Mouse (Mus musculus): ENCODE measurements around the gene Sh3kbp1. TPM values are rescaled to one million over a fixed set of nuclear protein-coding genes. Genes with fewer than 3 reads are reported as not detected.

The Sh3kbp1 gene
- polyA plus RNA-seq, 2 experiments = 26.7 to 49.8 TPM

DNA sequence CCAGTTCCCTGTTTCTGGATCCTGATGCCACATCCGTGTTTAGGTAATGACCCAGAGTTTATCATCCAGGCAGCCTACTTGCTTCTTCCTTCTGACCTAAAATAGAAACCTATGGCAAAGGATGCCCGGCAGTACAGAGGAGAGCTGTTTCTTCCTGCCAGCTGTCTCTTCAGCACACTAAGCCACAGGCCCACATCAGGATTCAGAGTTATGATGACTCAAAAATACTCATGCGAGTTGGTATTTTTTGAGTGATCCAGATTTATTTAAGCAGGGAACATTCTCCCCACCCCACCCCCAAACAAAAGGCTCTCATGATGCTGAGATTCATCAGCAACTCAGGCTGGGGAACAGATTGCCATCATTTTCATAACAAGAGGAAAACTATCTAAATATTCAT is 240.6 kb downstream of the Sh3kbp1 start:
- ATAC-seq (ENCODE audit: low FRiP score, low read depth) = no peak
- Histone ChIP-seq H3K4me3 (replicated peaks; ENCODE audit: low read length) (no peak overlapping the region), H3K9me3 (ENCODE audit: control insufficient read depth, low read length) (no peaks in the 10 kb centered on the region), H3K4me2 (replicated peaks; ENCODE audit: low read depth, low read length, severe bottlenecking) (no peak overlapping the region), H3K27me3 (ENCODE audit: control insufficient read depth, insufficient read depth, low read length) (no peaks in the 10 kb centered on the region), H3K4me1 (ENCODE audit: control insufficient read depth, insufficient read depth, low read length) (no peaks in the 10 kb centered on the region), H3K9ac (ENCODE audit: low read depth, low read length, severe bottlenecking) (no peak overlapping the region), H3K27ac (replicated peaks; ENCODE audit: low read depth, low read length) (no peak overlapping the region), H3K36me3 (ENCODE audit: control insufficient read depth, insufficient read depth, low read length) (no peaks in the 10 kb centered on the region)
- TF ChIP-seq POLR2A (IDR thresholded peaks at IDR 0.05; ENCODE audit: borderline replicate concordance, extremely low read depth, insufficient read depth, insufficient read length) = no peak
- WGBS = 80% methylated on average over 3 of the region's 3 CpGs
- no peak for DNase-seq (ENCODE audit: low spot score)

DNA sequence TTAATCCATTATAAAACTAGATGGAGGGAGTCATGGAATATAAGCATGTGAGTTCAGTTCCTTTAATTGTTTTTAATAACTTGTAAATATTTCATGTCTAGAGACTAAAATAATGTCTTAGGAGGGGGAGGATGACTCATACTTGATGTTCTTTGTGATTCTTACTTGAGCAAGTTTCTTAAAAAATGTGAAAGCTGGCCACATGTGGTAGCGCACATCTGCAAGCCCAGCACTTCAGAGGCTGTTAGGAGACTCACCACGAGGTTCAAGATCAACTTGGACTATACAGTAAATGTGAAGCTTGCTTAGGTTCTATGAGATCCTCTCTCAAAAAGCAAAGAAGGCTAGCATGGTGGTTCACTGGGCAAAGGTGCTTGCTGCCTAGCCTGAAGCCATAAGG is 245.4 kb downstream of the Sh3kbp1 start:
- no peak overlapping the region for H3K4me3 ChIP-seq (replicated peaks; ENCODE audit: low read length)
- H3K4me1 ChIP-seq (ENCODE audit: control insufficient read depth, insufficient read depth, low read length) = no peaks in the 10 kb centered on the region
- ATAC-seq (ENCODE audit: low FRiP score, low read depth) = no peak
- 90% methylated on average over 2 of the region's 2 CpGs for WGBS
- no peak overlapping the region for H3K4me2 ChIP-seq (replicated peaks; ENCODE audit: low read depth, low read length, severe bottlenecking)
- H3K9me3 ChIP-seq (ENCODE audit: control insufficient read depth, low read length) = no peaks in the 10 kb centered on the region
- no peaks in the 10 kb centered on the region for H3K36me3 ChIP-seq (ENCODE audit: control insufficient read depth, insufficient read depth, low read length)
- H3K9ac ChIP-seq (ENCODE audit: low read depth, low read length, severe bottlenecking) = no peak overlapping the region
- H3K27me3 ChIP-seq (ENCODE audit: control insufficient read depth, insufficient read depth, low read length) = no peaks in the 10 kb centered on the region
- DNase-seq (ENCODE audit: low spot score) = no peak
- H3K27ac ChIP-seq (replicated peaks; ENCODE audit: low read depth, low read length) = no peak overlapping the region
- no peak for TF ChIP-seq POLR2A (IDR thresholded peaks at IDR 0.05; ENCODE audit: borderline replicate concordance, extremely low read depth, insufficient read depth, insufficient read length)

GRCm38 (mm10) chrX:159877770-159878169 is 250.7 kb downstream of the Sh3kbp1 start:
- WGBS = 81% methylated on average over 1 of the region's 1 CpGs
- Histone ChIP-seq H3K27me3 (ENCODE audit: control insufficient read depth, insufficient read depth, low read length) (no peaks in the 10 kb centered on the region), H3K4me2 (replicated peaks; ENCODE audit: low read depth, low read length, severe bottlenecking) (no peak overlapping the region), H3K4me3 (replicated peaks; ENCODE audit: low read length) (no peak overlapping the region), H3K9ac (ENCODE audit: low read depth, low read length, severe bottlenecking) (no peak overlapping the region), H3K36me3 (ENCODE audit: control insufficient read depth, insufficient read depth, low read length) (no peaks in the 10 kb centered on the region), H3K4me1 (ENCODE audit: control insufficient read depth, insufficient read depth, low read length) (no peaks in the 10 kb centered on the region), H3K9me3 (ENCODE audit: control insufficient read depth, low read length) (no peaks in the 10 kb centered on the region), H3K27ac (replicated peaks; ENCODE audit: low read depth, low read length) (no peak overlapping the region)
- no peak for ATAC-seq (ENCODE audit: low FRiP score, low read depth)
- no peak for DNase-seq (ENCODE audit: low spot score)
- TF ChIP-seq POLR2A (IDR thresholded peaks at IDR 0.05; ENCODE audit: borderline replicate concordance, extremely low read depth, insufficient read depth, insufficient read length) = no peak

- no peak overlapping the region for H3K4me2 ChIP-seq (replicated peaks; ENCODE audit: low read depth, low read length, severe bottlenecking)
- H3K4me3 ChIP-seq (replicated peaks; ENCODE audit: low read length) = no peak overlapping the region
- 68% methylated on average over 3 of the region's 3 CpGs for WGBS
- H3K4me1 ChIP-seq (ENCODE audit: control insufficient read depth, insufficient read depth, low read length) = no peaks in the 10 kb centered on the region
- no peaks in the 10 kb centered on the region for H3K36me3 ChIP-seq (ENCODE audit: control insufficient read depth, insufficient read depth, low read length)
- no peaks in the 10 kb centered on the region for H3K27me3 ChIP-seq (ENCODE audit: control insufficient read depth, insufficient read depth, low read length)
- no peak for DNase-seq (ENCODE audit: low spot score)
- H3K9me3 ChIP-seq (ENCODE audit: control insufficient read depth, low read length) = no peaks in the 10 kb centered on the region
- H3K27ac ChIP-seq (replicated peaks; ENCODE audit: low read depth, low read length) = no peak overlapping the region
- no peak for TF ChIP-seq POLR2A (IDR thresholded peaks at IDR 0.05; ENCODE audit: borderline replicate concordance, extremely low read depth, insufficient read depth, insufficient read length)
- no peak overlapping the region for H3K9ac ChIP-seq (ENCODE audit: low read depth, low read length, severe bottlenecking)
- no peak for ATAC-seq (ENCODE audit: low FRiP score, low read depth)
Measured at GRCm38 (mm10) chrX:159879455-159879854, 252.4 kb downstream of the Sh3kbp1 start.

DNA sequence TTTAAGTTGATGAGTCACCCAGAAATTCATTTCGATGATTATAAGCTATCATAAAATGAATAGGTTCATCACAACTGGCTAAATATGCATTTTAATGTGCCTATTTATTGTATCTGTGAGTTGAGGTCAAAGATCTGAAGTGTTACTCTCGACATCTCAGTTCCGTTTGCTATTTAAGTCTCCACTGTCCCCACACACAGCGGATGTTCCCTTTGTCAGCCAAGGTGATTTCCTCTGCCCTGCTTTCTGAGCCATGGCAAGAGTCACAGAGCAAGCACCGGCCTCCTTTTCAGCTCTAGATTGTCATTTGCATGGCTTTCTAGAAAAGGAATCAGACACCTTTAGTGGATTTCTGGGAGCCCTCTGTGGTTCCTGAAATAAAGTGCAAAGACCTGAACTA is 254.5 kb downstream of the Sh3kbp1 start:
- WGBS = 88% methylated on average over 5 of the region's 5 CpGs
- TF ChIP-seq POLR2A (IDR thresholded peaks at IDR 0.05; ENCODE audit: borderline replicate concordance, extremely low read depth, insufficient read depth, insufficient read length) = no peak

DNA sequence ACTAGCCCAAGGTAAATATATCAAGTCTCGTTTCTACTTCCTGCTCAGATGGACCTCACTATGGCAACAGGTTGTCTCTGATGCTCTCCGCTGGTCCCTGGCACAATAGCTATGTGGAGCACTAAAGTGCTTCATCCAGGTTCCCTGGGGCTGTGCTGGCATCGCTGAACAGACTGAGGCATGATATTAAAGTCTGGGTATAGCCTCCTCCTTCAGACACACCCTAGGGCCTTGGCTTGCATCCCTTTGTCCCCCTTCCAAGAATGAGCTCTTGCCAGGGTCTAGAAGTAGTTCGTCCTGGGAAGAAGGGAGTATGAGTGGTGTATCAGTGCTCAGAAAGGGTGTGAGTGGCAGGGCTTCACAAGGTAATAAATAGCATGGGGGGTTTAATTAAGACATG is 269.5 kb downstream of the Sh3kbp1 start:
- Histone ChIP-seq H3K36me3 (ENCODE audit: control insufficient read depth, insufficient read depth, low read length) (no peaks in the 10 kb centered on the region), H3K4me3 (replicated peaks; ENCODE audit: low read length) (no peak overlapping the region), H3K4me2 (replicated peaks; ENCODE audit: low read depth, low read length, severe bottlenecking) (no peak overlapping the region), H3K27ac (replicated peaks; ENCODE audit: low read depth, low read length) (no peak overlapping the region), H3K9ac (ENCODE audit: low read depth, low read length, severe bottlenecking) (no peak overlapping the region), H3K4me1 (ENCODE audit: control insufficient read depth, insufficient read depth, low read length) (no peaks in the 10 kb centered on the region), H3K27me3 (ENCODE audit: control insufficient read depth, insufficient read depth, low read length) (no peaks in the 10 kb centered on the region), H3K9me3 (ENCODE audit: control insufficient read depth, low read length) (no peaks in the 10 kb centered on the region)
- 80% methylated on average over 4 of the region's 4 CpGs for WGBS
- no peak for TF ChIP-seq POLR2A (IDR thresholded peaks at IDR 0.05; ENCODE audit: borderline replicate concordance, extremely low read depth, insufficient read depth, insufficient read length)
- DNase-seq (ENCODE audit: low spot score) (no peak), ATAC-seq (ENCODE audit: low FRiP score, low read depth) (no peak)

More for the DNA sequence above, 254.5 kb downstream of the Sh3kbp1 start:
- H3K4me3 ChIP-seq (replicated peaks; ENCODE audit: low read length) = no peak overlapping the region
- no peak overlapping the region for H3K9ac ChIP-seq (ENCODE audit: low read depth, low read length, severe bottlenecking)
- DNase-seq (ENCODE audit: low spot score) = no peak
- H3K9me3 ChIP-seq (ENCODE audit: control insufficient read depth, low read length) = no peaks in the 10 kb centered on the region
- no peak for ATAC-seq (ENCODE audit: low FRiP score, low read depth)
- no peaks in the 10 kb centered on the region for H3K36me3 ChIP-seq (ENCODE audit: control insufficient read depth, insufficient read depth, low read length)
- H3K27me3 ChIP-seq (ENCODE audit: control insufficient read depth, insufficient read depth, low read length) = no peaks in the 10 kb centered on the region
- H3K27ac ChIP-seq (replicated peaks; ENCODE audit: low read depth, low read length) = no peak overlapping the region
- H3K4me2 ChIP-seq (replicated peaks; ENCODE audit: low read depth, low read length, severe bottlenecking) = no peak overlapping the region
- no peaks in the 10 kb centered on the region for H3K4me1 ChIP-seq (ENCODE audit: control insufficient read depth, insufficient read depth, low read length)
